Mouse (Mus musculus) liver, embryonic 16.5 days (tissue): ENCODE data around the gene Rad18. TPM values are rescaled to one million over a fixed set of nuclear protein-coding genes. Genes with fewer than 3 reads are reported as not detected.
A peak's percentile ranks its signal among the peaks of the same experiment; 100 is the strongest.

Experiments
- ATAC-seq: fragments of 200-750 bp; cut with Nextera tagmentation; 2 replicates; pipeline ENCODE4 v1.8.0; 2017; ENCODE audit warnings: low read depth, mild to moderate bottlenecking, moderate number of reproducible peaks, moderate library complexity
- H3K27ac ChIP-seq: fragments of 300-500 bp; sonication (generic); 2 replicates; pipeline ENCODE4 v1.5.1; 2014; ENCODE audit warnings: mild to moderate bottlenecking, low read length
- H3K27me3 ChIP-seq: fragments of 300-500 bp; sonication (generic); 2 replicates; pipeline ENCODE4 v1.6.1; 2014; ENCODE audit warnings: low read depth, low read length, mixed read lengths; ENCODE audit not compliant: control insufficient read depth, insufficient read depth
- H3K36me3 ChIP-seq: fragments of 300-500 bp; sonication (generic); 2 replicates; pipeline ENCODE4 v1.6.1; 2014; ENCODE audit warnings: mild to moderate bottlenecking; ENCODE audit not compliant: control insufficient read depth, insufficient read depth
- H3K4me1 ChIP-seq: fragments of 300-500 bp; sonication (generic); 2 replicates; pipeline ENCODE4 v1.6.1; 2014; ENCODE audit warnings: low read depth, low read length, mixed read lengths; ENCODE audit not compliant: control insufficient read depth
- H3K4me2 ChIP-seq: fragments of 300-500 bp; sonication (generic); 2 replicates; pipeline ENCODE4 v1.6.1; 2014; ENCODE audit warnings: low read depth, low read length, mixed read lengths
- H3K4me3 ChIP-seq: fragments of 300-500 bp; sonication (generic); 2 replicates; pipeline ENCODE4 v1.5.1; 2014; ENCODE audit warnings: low read depth, mild to moderate bottlenecking, low read length
- H3K9ac ChIP-seq: fragments of 300-500 bp; sonication (generic); 2 replicates; pipeline ENCODE4 v1.6.1; 2014; ENCODE audit warnings: low read depth, low read length
- H3K9me3 ChIP-seq: fragments of 300-500 bp; sonication (generic); replicated peaks from 2 replicates; pipeline ENCODE4 v1.6.1; 2016; ENCODE audit warnings: low read length; ENCODE audit not compliant: control insufficient read depth
- WGBS: fragments of 180-500 bp; shearing (Covaris S2); extraction: QIAGEN DNeasy Blood & Tissue Kit; methylation state at CpG from one replicate; pipeline ENCODE4 v1.1.7; 2014; ENCODE audit not compliant: insufficient replicate concordance; 5-methylcytosine and 5-hydroxymethylcytosine counted together
- polyA plus RNA-seq: library from polyadenylated mRNA; unstranded; fragments of >200 nt; fragmentation: Nextera tagmentation; extraction: Ambion mirVana; gene quantifications from 2 replicates; pipeline ENCODE4 v1.2.1, GENCODE M21; 2015

Gene Rad18
- 22.6 and 24.4 TPM in 2 replicates for polyA plus RNA-seq

GRCm38 (mm10) chr6:112696056-112696950 lies at the start of gene Rad18:
TSS of gene Rad18 (minus strand) at chr6:112696686.
- peaks cover 15% of the 10 kb centered on the region for H3K4me1 ChIP-seq
- WGBS: under 1% methylated on average over 77 of the region's 77 CpGs

DNA sequence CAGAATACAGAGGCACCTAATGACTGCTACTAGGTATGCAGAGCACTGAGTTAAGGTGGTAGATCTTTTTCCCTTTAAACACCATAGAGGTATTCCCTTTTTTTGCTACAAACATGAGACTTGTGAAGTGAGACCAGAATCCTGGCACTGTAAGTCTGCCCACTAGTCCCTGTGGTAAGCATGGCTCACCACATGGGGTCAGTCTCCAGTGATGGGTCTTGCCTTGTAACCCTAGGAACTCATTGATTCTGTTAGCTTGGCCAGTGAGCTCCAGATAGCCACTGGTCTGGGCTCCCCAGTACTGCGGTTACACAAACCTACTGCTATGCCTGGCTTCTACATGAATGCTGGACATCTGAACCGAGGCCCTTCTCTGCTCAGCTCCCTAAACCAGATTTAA lies 45.8 kb upstream of the Rad18 start:
- H3K27ac ChIP-seq: no peak overlapping the region
- no peaks in the 10 kb centered on the region for H3K4me1 ChIP-seq
- H3K4me2 ChIP-seq: no peak overlapping the region
- WGBS: 55% methylated on average over 2 of the region's 2 CpGs
- H3K36me3 ChIP-seq: no peaks in the 10 kb centered on the region
- no peak for ATAC-seq
- no peaks in the 10 kb centered on the region for H3K9me3 ChIP-seq
- no peak overlapping the region for H3K9ac ChIP-seq
- no peak overlapping the region for H3K4me3 ChIP-seq
- H3K27me3 ChIP-seq: no peaks in the 10 kb centered on the region

More at GRCm38 (mm10) chr6:112696056-112696950, at the start of gene Rad18:
- peak within 1 kb of the TSS; percentile 90 for H3K9ac ChIP-seq
- peak within 1 kb of the TSS; percentile 83 for H3K4me3 ChIP-seq
- no peaks in the 10 kb centered on the region; the same call in 1 of the 2 replicates for H3K27me3 ChIP-seq
- peak within 1 kb of the TSS; percentile 66 for H3K4me2 ChIP-seq
- peaks cover 8% of the 10 kb centered on the region for H3K36me3 ChIP-seq
- no peaks in the 10 kb centered on the region for H3K9me3 ChIP-seq
- peak within 1 kb of the TSS; percentile 96 for H3K27ac ChIP-seq
- peak; percentile 95 for ATAC-seq

- no peak for ATAC-seq
- H3K36me3 ChIP-seq: no peaks in the 10 kb centered on the region
- H3K27me3 ChIP-seq: no peaks in the 10 kb centered on the region
- no peaks in the 10 kb centered on the region for H3K4me1 ChIP-seq
- no peak overlapping the region for H3K27ac ChIP-seq
- no peak overlapping the region for H3K4me2 ChIP-seq
- H3K4me3 ChIP-seq: no peak overlapping the region
- H3K9me3 ChIP-seq: no peaks in the 10 kb centered on the region
- 68% methylated on average over 5 of the region's 5 CpGs for WGBS
- H3K9ac ChIP-seq: no peak overlapping the region
These were observed 45.3 kb upstream of the Rad18 start for GRCm38 (mm10) chr6:112741766-112742165.

GRCm38 (mm10) chr6:112739635-112740034 lies 43.1 kb upstream of the Rad18 start:
- no peaks in the 10 kb centered on the region for H3K9me3 ChIP-seq
- no peaks in the 10 kb centered on the region for H3K4me1 ChIP-seq
- no peak overlapping the region for H3K4me3 ChIP-seq
- no peak for ATAC-seq
- no peak overlapping the region for H3K9ac ChIP-seq
- no peaks in the 10 kb centered on the region for H3K36me3 ChIP-seq
- WGBS: 68% methylated on average over 3 of the region's 3 CpGs
- no peak overlapping the region for H3K27ac ChIP-seq
- no peaks in the 10 kb centered on the region for H3K27me3 ChIP-seq
- H3K4me2 ChIP-seq: no peak overlapping the region

DNA sequence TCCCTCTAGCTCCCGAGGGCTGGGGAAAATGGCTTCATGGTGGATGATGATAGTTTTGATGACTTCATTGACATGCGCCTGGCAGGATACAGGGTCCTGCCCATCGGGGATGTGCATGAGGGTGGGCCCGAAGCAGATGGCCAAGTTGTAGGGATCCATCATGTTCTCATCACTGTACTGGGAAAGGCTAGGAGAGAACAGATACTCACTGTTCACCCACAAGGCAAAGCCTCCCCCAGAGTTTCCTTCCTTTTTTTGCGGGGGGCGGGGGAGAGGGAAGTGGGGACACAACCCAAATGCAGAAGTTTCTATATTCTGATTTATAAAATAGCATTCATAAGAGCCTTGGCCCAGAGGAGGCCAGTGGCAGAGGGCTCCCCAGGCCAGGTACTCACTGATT lies 42.4 kb upstream of the Rad18 start:
- Histone ChIP-seq H3K4me1 (no peaks in the 10 kb centered on the region), H3K36me3 (no peaks in the 10 kb centered on the region), H3K9me3 (no peaks in the 10 kb centered on the region), H3K9ac (no peak overlapping the region), H3K4me2 (no peak overlapping the region), H3K27ac (no peak overlapping the region), H3K27me3 (no peaks in the 10 kb centered on the region), H3K4me3 (no peak overlapping the region)
- ATAC-seq: no peak
- WGBS: 43% methylated on average over 6 of the region's 6 CpGs

- H3K4me3 ChIP-seq: no peak overlapping the region
- no peak overlapping the region for H3K9ac ChIP-seq
- H3K9me3 ChIP-seq: no peaks in the 10 kb centered on the region
- H3K27ac ChIP-seq: no peak overlapping the region
- H3K4me1 ChIP-seq: no peaks in the 10 kb centered on the region
- WGBS: 71% methylated on average over 3 of the region's 3 CpGs
- no peak for ATAC-seq
- no peak overlapping the region for H3K4me2 ChIP-seq
- H3K27me3 ChIP-seq: no peaks in the 10 kb centered on the region
- H3K36me3 ChIP-seq: no peaks in the 10 kb centered on the region
These were observed 40.0 kb upstream of the Rad18 start for GRCm38 (mm10) chr6:112736471-112736870.

GRCm38 (mm10) chr6:112735054-112735453 lies 38.6 kb upstream of the Rad18 start:
- H3K4me2 ChIP-seq: no peak overlapping the region
- H3K4me3 ChIP-seq: no peak overlapping the region
- 50% methylated on average over 2 of the region's 2 CpGs for WGBS

DNA sequence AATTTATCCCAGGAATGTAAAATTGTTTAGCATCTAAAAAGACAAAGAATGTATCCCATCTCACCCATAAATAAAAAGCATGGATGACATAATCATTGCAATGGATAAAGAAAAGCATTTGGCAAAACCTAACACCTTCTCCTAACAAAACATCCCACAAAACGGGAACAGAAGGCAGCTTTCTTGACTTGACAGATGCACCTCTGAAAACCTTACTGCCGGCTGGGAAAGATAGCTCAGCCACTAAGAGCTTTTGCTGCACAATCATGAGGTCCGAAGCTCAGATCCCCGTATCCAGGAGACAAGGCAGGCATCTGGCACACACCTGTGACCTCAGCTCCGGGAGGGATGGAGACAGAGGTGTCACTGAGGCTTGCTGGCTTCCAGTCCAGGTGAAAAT lies 37.5 kb upstream of the Rad18 start:
- no peak for ATAC-seq
- 57% methylated on average over 5 of the region's 5 CpGs for WGBS
- no peaks in the 10 kb centered on the region for H3K4me1 ChIP-seq
- no peaks in the 10 kb centered on the region for H3K27me3 ChIP-seq
- H3K4me2 ChIP-seq: no peak overlapping the region
- no peak overlapping the region for H3K4me3 ChIP-seq
- H3K36me3 ChIP-seq: no peaks in the 10 kb centered on the region
- H3K27ac ChIP-seq: no peak overlapping the region
- H3K9ac ChIP-seq: no peak overlapping the region
- H3K9me3 ChIP-seq: no peaks in the 10 kb centered on the region

More at GRCm38 (mm10) chr6:112735054-112735453, 38.6 kb upstream of the Rad18 start:
- no peak for ATAC-seq
- Histone ChIP-seq H3K36me3 (no peaks in the 10 kb centered on the region), H3K27ac (no peak overlapping the region), H3K4me1 (no peaks in the 10 kb centered on the region), H3K9me3 (no peaks in the 10 kb centered on the region), H3K27me3 (no peaks in the 10 kb centered on the region), H3K9ac (no peak overlapping the region)

GRCm38 (mm10) chr6:112732434-112732833 lies 35.9 kb upstream of the Rad18 start:
- Histone ChIP-seq H3K9me3 (no peaks in the 10 kb centered on the region), H3K27me3 (no peaks in the 10 kb centered on the region), H3K9ac (no peak overlapping the region), H3K4me1 (no peaks in the 10 kb centered on the region), H3K4me3 (no peak overlapping the region), H3K4me2 (no peak overlapping the region), H3K27ac (no peak overlapping the region), H3K36me3 (no peaks in the 10 kb centered on the region)
- 74% methylated on average over 3 of the region's 3 CpGs for WGBS
- no peak for ATAC-seq
